Mouse (Mus musculus) E14TG2a.4 (cell line): Measurements from ENCODE around the gene Pou2af1.
A peak's percentile ranks its signal among the peaks of the same experiment; 100 is the strongest.

Experiments used
- H3K27me3 ChIP-seq: 2 replicates; pipeline ENCODE4 v1.6.1; 2014; ENCODE audit warnings: low read length, control low read depth; ENCODE audit not compliant: insufficient read depth
- H3K36me3 ChIP-seq: 2 replicates; pipeline ENCODE4 v1.6.1; 2014; ENCODE audit warnings: low read length, control low read depth; ENCODE audit not compliant: insufficient read depth
- H3K4me1 ChIP-seq: replicated peaks from 2 replicates; pipeline ENCODE4 v1.6.1; 2014; ENCODE audit warnings: low read depth, low read length, control low read depth
- H3K4me3 ChIP-seq: replicated peaks from 2 replicates; pipeline ENCODE4 v1.5.1; 2014; ENCODE audit warnings: mild to moderate bottlenecking, low read length
- H3K9me3 ChIP-seq: 2 replicates; pipeline ENCODE4 v1.6.1; 2014; ENCODE audit warnings: low read length, control low read depth
- CTCF ChIP-seq: conservative IDR thresholded peaks from 2 replicates; pipeline ENCODE4 v1.5.1; 2014; ENCODE audit warnings: low read length
- NANOG ChIP-seq: IDR thresholded peaks from 2 replicates; pipeline ENCODE4 v1.6.1; 2014; ENCODE audit warnings: borderline replicate concordance, low read length, mixed read lengths
- POU5F1 ChIP-seq: IDR thresholded peaks from 2 replicates; pipeline ENCODE4 v1.6.1; 2014; ENCODE audit warnings: low read length, borderline replicate concordance

Gene Pou2af1

GRCm38 (mm10) chr9:51278500-51279381, 65.2 kb downstream of the Pou2af1 start, which contains the start of gene Colca2:
Colca2 (minus strand) TSS chr9:51278569.
- Histone ChIP-seq H3K4me3 (peak within 1 kb of the TSS; percentile 75), H3K27me3 (peaks cover 55% of the 10 kb centered on the region), H3K36me3 (no peaks in the 10 kb centered on the region), H3K9me3 (no peaks in the 10 kb centered on the region), H3K4me1 (peaks cover 17% of the 10 kb centered on the region)
- TF ChIP-seq CTCF (no peak), NANOG (no peak), POU5F1 (no peak)

GRCm38 (mm10) chr9:51286079-51286478, 72.6 kb downstream of the Pou2af1 start:
- TF ChIP-seq NANOG (no peak), POU5F1 (no peak), CTCF (no peak)
- H3K9me3 ChIP-seq: no peaks in the 10 kb centered on the region
- H3K27me3 ChIP-seq: peaks cover 18% of the 10 kb centered on the region
- no peak overlapping the region for H3K4me3 ChIP-seq
- peaks cover 8% of the 10 kb centered on the region for H3K4me1 ChIP-seq
- no peaks in the 10 kb centered on the region for H3K36me3 ChIP-seq
